Mouse (Mus musculus) kidney, adult 11 months (tissue): ENCODE measurements around the gene Gm14525.
"Not testable (repeated sequence)": the region's sequence is repeated elsewhere in the genome, so short reads cannot be mapped to it uniquely, and the experiment has no call there.

ENCODE experiments used
- DNase-seq: peaks from one replicate; pipeline ENCODE4 v3.0.0; 2022

Gm14525 gene

GRCm38 (mm10) chrX:26702538-26702937 lies at the start of gene Gm14525:
Gene Gm14525, minus strand, starts transcription at chrX:26702638.
- DNase-seq = not testable (repeated sequence)
